Mouse (Mus musculus): ENCODE measurements around the gene Peak1. TPM values are rescaled to one million over a fixed set of nuclear protein-coding genes. Genes with fewer than 3 reads are reported as not detected.

Gene Peak1
- polyA plus RNA-seq, 1 experiment from 2014 or later, result 5.0 TPM

- Histone ChIP-seq H3K4me3 (no peak overlapping the region), H3K4me1 (no peaks in the 10 kb centered on the region), H3K4me2 (replicated peaks) (no peak overlapping the region), H3K36me3 (no peaks in the 10 kb centered on the region), H3K9ac (replicated peaks) (no peak overlapping the region), H3K9me3 (no peaks in the 10 kb centered on the region), H3K27me3 (no peaks in the 10 kb centered on the region), H3K27ac (replicated peaks) (no peak overlapping the region)
- ATAC-seq (ENCODE audit: low FRiP score, low read depth), result no peak
- 83% methylated on average over 5 of the region's 5 CpGs for WGBS
Measured at GRCm38 (mm10) chr9:56282481-56282880, 135.4 kb downstream of the Peak1 start.

GRCm38 (mm10) chr9:56273576-56273975 lies 144.3 kb downstream of the Peak1 start:
- 93% methylated on average over 3 of the region's 3 CpGs for WGBS
- no peaks in the 10 kb centered on the region for H3K27me3 ChIP-seq
- H3K4me3 ChIP-seq, result no peak overlapping the region
- no peak overlapping the region for H3K9ac ChIP-seq (replicated peaks)
- 0 out of 2 replicates have a peak, but pooled peaks cover 4% of the 10 kb centered on the region for H3K4me1 ChIP-seq
- ATAC-seq (ENCODE audit: low FRiP score, low read depth), result no peak
- H3K4me2 ChIP-seq (replicated peaks), result no peak overlapping the region
- H3K36me3 ChIP-seq, result no peaks in the 10 kb centered on the region
- H3K9me3 ChIP-seq, result 0 out of 2 replicates have a peak, but pooled peaks cover 3% of the 10 kb centered on the region
- H3K27ac ChIP-seq (replicated peaks), result no peak overlapping the region

GRCm38 (mm10) chr9:56272247-56272598 lies 145.6 kb downstream of the Peak1 start:
- 86% methylated on average over 2 of the region's 2 CpGs for WGBS
- ATAC-seq (ENCODE audit: low FRiP score, low read depth), result no peak
- Histone ChIP-seq H3K4me2 (replicated peaks) (no peak overlapping the region), H3K36me3 (no peaks in the 10 kb centered on the region), H3K27me3 (no peaks in the 10 kb centered on the region), H3K4me1 (0 out of 2 replicates have a peak, but pooled peaks cover 4% of the 10 kb centered on the region), H3K9me3 (0 out of 2 replicates have a peak, but pooled peaks cover 3% of the 10 kb centered on the region), H3K9ac (replicated peaks) (no peak overlapping the region), H3K4me3 (no peak overlapping the region), H3K27ac (replicated peaks) (no peak overlapping the region)

GRCm38 (mm10) chr9:56271326-56272246 lies 146.3 kb downstream of the Peak1 start:
- no peak for ATAC-seq (ENCODE audit: low FRiP score, low read depth)
- no peak overlapping the region for H3K9ac ChIP-seq (replicated peaks)
- 0 out of 2 replicates have a peak overlapping the region, but pooled peaks have one; percentile 25 for H3K27ac ChIP-seq (replicated peaks)
- H3K36me3 ChIP-seq, result no peaks in the 10 kb centered on the region
- 0 out of 2 replicates have a peak, but pooled peaks cover under 1% of the 10 kb centered on the region for H3K9me3 ChIP-seq
- 0 out of 2 replicates have a peak, but pooled peaks cover 4% of the 10 kb centered on the region for H3K4me1 ChIP-seq
- H3K4me2 ChIP-seq (replicated peaks), result no peak overlapping the region
- H3K27me3 ChIP-seq, result no peaks in the 10 kb centered on the region
- no peak overlapping the region for H3K4me3 ChIP-seq
- WGBS, result 82% methylated on average over 21 of the region's 21 CpGs

- no peak for ATAC-seq (ENCODE audit: low FRiP score, low read depth)
- Histone ChIP-seq H3K27me3 (no peaks in the 10 kb centered on the region), H3K9ac (replicated peaks) (no peak overlapping the region), H3K27ac (replicated peaks) (no peak overlapping the region), H3K9me3 (no peaks in the 10 kb centered on the region), H3K4me3 (no peak overlapping the region), H3K4me1 (0 out of 2 replicates have a peak, but pooled peaks cover 4% of the 10 kb centered on the region), H3K36me3 (no peaks in the 10 kb centered on the region), H3K4me2 (replicated peaks) (no peak overlapping the region)
- 87% methylated on average over 3 of the region's 3 CpGs for WGBS
Measured at GRCm38 (mm10) chr9:56269101-56269500, 148.8 kb downstream of the Peak1 start.

GRCm38 (mm10) chr9:56266200-56266815 lies 151.6 kb downstream of the Peak1 start:
- H3K9me3 ChIP-seq, result no peaks in the 10 kb centered on the region
- WGBS, result 91% methylated on average over 7 of the region's 7 CpGs

GRCm38 (mm10) chr9:56265460-56266199 lies 152.2 kb downstream of the Peak1 start:
- ATAC-seq (ENCODE audit: low FRiP score, low read depth), result no peak
- Histone ChIP-seq H3K27me3 (no peaks in the 10 kb centered on the region), H3K36me3 (no peaks in the 10 kb centered on the region), H3K9me3 (peaks cover under 1% of the 10 kb centered on the region; the same call in 1 of the 2 replicates), H3K9ac (replicated peaks) (no peak overlapping the region), H3K4me3 (no peak overlapping the region), H3K4me2 (replicated peaks) (no peak overlapping the region), H3K27ac (replicated peaks) (no peak overlapping the region), H3K4me1 (no peaks in the 10 kb centered on the region)
- 85% methylated on average over 5 of the region's 5 CpGs for WGBS

More at GRCm38 (mm10) chr9:56266200-56266815, 151.6 kb downstream of the Peak1 start:
- Histone ChIP-seq H3K27ac (replicated peaks) (no peak overlapping the region), H3K9ac (replicated peaks) (no peak overlapping the region), H3K4me1 (0 out of 2 replicates have a peak, but pooled peaks cover 3% of the 10 kb centered on the region), H3K36me3 (no peaks in the 10 kb centered on the region), H3K27me3 (no peaks in the 10 kb centered on the region), H3K4me2 (replicated peaks) (no peak overlapping the region), H3K4me3 (no peak overlapping the region)
- no peak for ATAC-seq (ENCODE audit: low FRiP score, low read depth)

- H3K4me3 ChIP-seq, result no peak overlapping the region
- no peak overlapping the region for H3K4me2 ChIP-seq (replicated peaks)
- no peak for ATAC-seq (ENCODE audit: low FRiP score, low read depth)
- peaks cover 3% of the 10 kb centered on the region; the same call in 1 of the 2 replicates for H3K36me3 ChIP-seq
- no peak overlapping the region for H3K27ac ChIP-seq (replicated peaks)
- peaks cover 5% of the 10 kb centered on the region for H3K9me3 ChIP-seq
- no peak overlapping the region for H3K9ac ChIP-seq (replicated peaks)
- no peaks in the 10 kb centered on the region for H3K4me1 ChIP-seq
- H3K27me3 ChIP-seq, result no peaks in the 10 kb centered on the region
- 85% methylated on average over 8 of the region's 8 CpGs for WGBS
Measured at GRCm38 (mm10) chr9:56265022-56265360, 152.9 kb downstream of the Peak1 start.

- Histone ChIP-seq H3K27ac (replicated peaks) (no peak overlapping the region), H3K4me1 (no peaks in the 10 kb centered on the region), H3K4me2 (replicated peaks) (no peak overlapping the region), H3K9ac (replicated peaks) (no peak overlapping the region), H3K27me3 (no peaks in the 10 kb centered on the region), H3K36me3 (peaks cover 3% of the 10 kb centered on the region; the same call in 1 of the 2 replicates), H3K4me3 (no peak overlapping the region), H3K9me3 (peaks cover 5% of the 10 kb centered on the region)
- 79% methylated on average over 7 of the region's 7 CpGs for WGBS
- no peak for ATAC-seq (ENCODE audit: low FRiP score, low read depth)
Measured at GRCm38 (mm10) chr9:56264308-56265021, 153.4 kb downstream of the Peak1 start.

GRCm38 (mm10) chr9:56263055-56263454 lies 154.8 kb downstream of the Peak1 start:
- H3K9ac ChIP-seq (replicated peaks), result no peak overlapping the region
- ATAC-seq (ENCODE audit: low FRiP score, low read depth), result no peak
- H3K4me2 ChIP-seq (replicated peaks), result no peak overlapping the region
- WGBS, result 90% methylated on average over 1 of the region's 1 CpGs
- H3K4me1 ChIP-seq, result no peaks in the 10 kb centered on the region
- peaks cover 3% of the 10 kb centered on the region; the same call in 1 of the 2 replicates for H3K36me3 ChIP-seq
- H3K27me3 ChIP-seq, result no peaks in the 10 kb centered on the region
- peaks cover 5% of the 10 kb centered on the region for H3K9me3 ChIP-seq
- no peak overlapping the region for H3K4me3 ChIP-seq
- no peak overlapping the region for H3K27ac ChIP-seq (replicated peaks)

GRCm38 (mm10) chr9:56260495-56261136 lies 157.3 kb downstream of the Peak1 start:
- Histone ChIP-seq H3K27me3 (no peaks in the 10 kb centered on the region), H3K9ac (replicated peaks) (no peak overlapping the region), H3K4me3 (no peak overlapping the region), H3K9me3 (peaks cover 5% of the 10 kb centered on the region), H3K4me1 (no peaks in the 10 kb centered on the region), H3K4me2 (replicated peaks) (no peak overlapping the region), H3K36me3 (peaks cover 3% of the 10 kb centered on the region; the same call in 1 of the 2 replicates), H3K27ac (replicated peaks) (no peak overlapping the region)
- no peak for ATAC-seq (ENCODE audit: low FRiP score, low read depth)
- 88% methylated on average over 14 of the region's 14 CpGs for WGBS

All from midbrain, embryonic 12.5 days (tissue).